Mouse (Mus musculus): ENCODE results near the gene Faf1.

The Faf1 gene

DNA sequence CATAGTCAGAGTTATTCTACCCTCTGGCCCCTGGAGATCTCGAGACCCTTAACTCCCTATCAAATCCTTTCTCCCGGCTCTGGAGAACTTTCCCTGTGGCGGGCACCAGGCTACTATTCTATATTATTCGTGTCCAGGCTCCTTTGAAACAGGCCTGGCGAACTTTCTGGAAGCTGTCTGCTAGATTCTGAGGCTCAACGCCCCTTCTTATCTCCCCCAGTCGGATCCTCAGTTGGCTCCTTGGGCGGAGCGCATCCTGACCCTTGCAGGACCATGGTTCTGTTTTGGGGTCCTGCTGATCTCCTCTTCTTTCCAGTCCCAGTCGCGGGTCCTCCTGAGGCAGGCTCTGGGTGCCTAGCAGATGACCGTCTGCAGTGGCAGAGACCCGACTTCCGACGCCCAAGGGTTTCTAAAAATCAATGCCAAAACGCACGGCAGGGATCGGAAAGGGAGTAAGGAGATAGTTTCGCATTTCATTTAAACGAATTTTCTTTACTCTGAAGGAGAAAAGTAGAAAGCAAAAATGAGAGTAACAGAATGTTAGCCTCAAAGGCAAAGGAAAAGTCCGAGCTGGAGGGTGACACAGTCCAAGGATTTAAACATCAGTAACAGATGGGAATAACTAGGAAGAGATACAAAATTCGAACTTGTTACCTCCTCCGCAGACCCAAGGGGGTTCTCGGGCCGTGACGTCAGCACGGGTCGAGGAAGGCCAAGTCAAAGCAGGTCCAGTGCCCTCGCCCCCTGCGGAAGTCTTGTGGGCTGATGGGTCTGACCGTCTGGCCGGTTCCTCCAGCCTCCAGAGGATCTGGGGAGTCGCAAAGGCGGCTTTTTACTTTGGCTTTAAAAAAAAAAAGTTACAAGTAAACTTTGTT, 300.1 kb downstream of the Faf1 start:
- in situ Hi-C loops (cut with MboI, MseI) = no loop called here

DNA sequence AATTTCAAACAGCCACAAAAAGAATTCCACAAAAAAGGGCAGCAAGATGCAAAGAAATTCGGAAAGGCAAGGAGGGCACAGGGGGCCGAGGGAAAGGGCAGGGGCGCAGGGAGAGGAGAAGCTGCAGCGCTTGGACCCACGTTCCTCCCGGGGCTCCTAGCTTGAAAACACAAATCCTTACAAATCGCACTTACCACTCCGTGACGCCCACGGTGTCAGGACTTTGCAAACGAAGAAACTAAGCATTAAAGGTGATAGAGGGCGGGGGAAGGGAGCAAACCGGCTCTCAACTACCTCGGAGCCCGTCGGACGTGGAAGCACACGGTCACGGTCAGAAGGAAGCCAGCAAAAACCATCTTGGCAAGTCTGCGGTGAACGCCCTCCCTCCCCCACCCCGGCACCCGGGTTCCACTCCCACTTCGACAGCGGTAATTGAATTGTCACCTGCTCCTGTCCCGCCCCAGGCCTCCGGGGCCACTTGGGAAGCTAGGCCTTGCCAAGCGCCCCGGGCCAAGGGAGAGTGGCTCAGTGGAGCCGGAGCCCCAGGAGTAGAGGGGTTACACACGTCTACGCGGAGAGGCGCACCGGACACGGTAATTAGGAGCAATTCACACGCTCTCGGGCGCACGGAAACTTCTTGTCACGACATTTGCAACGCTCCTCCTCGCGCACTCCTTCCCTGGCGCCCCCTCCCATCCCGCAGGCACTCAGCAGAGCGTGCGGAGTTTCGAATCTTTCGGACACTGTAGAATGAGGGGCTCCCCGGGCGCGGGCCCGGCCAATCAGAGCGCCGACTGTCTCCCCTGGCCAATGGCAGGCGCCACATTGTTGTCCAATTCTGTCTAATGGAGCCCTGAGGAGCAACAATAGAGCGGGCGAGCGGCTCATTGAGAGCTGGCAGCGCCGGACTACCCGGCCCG, 301.0 kb downstream of the Faf1 start, which contains the start of gene Dmrta2:
TSS of gene Dmrta2 (plus strand) at position 906 of the 920 bp plus-strand sequence.
- in situ Hi-C loops (cut with MboI, MseI) = no loop called here

DNA sequence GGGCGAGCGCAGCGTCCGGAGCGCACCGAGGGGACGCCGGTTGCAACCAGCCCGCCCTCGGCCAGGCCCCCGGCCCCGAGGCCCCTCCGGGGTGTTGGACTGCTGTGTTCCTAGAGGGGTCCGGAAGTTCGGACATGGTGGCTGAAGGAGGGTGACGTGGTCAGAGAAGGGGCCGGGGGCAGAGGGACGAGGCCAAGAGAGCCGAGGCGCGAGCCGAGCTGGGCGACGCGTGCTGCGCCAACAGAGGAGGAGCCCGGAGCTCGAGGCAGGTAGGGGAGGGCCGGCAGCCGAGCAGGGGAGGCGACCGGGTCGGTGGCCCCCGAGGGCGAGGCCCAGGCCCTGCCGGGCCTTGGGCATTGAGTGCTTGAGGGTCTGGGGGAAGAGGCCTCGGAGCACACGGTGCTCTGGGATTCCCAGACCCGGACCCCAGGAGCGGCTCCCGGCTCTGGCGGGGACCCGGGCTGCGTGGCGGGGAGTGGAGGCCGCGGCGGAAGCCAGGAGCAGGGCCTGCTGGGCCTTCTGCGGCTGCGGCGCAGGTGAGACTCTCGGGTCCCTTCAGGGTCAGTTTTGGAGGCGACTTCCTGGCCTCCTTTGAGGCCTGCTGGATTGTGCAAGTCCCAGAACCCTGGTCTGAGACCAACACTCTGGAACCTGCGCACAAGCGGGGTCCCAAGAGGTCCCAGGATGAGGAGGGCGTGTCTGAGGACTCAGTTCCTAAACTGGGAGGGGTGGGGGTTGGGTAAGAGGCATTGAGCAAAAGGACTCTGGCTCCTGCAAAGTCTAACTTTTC, 301.9 kb downstream of the Faf1 start:
- in situ Hi-C loops (cut with MboI, MseI) = no loop called here

DNA sequence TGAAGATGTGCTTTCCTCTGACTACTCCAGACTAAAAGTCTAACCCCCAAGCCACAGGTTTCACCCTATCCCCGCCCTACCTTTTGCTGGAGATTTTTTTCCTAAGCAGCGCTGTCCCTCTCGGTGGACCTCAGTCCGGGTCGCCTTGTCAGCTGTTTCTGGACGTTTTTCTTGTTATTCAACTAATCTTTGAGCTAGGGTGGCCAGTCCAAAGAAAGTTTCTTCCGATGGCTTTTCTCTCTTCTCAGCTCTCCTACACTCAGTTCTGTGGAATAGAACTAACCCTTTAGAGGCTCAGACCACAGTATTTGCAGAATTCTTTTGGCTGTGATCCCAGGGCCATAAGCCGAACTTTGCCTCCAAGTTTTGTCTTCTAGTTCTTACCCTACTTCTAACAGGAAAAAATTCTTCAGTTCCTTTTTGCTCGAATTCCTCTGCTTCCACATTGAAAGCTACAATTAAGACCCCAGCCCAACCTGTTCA, 302.5 kb downstream of the Faf1 start:
- in situ Hi-C loops (cut with MboI, MseI) = no loop called here

DNA sequence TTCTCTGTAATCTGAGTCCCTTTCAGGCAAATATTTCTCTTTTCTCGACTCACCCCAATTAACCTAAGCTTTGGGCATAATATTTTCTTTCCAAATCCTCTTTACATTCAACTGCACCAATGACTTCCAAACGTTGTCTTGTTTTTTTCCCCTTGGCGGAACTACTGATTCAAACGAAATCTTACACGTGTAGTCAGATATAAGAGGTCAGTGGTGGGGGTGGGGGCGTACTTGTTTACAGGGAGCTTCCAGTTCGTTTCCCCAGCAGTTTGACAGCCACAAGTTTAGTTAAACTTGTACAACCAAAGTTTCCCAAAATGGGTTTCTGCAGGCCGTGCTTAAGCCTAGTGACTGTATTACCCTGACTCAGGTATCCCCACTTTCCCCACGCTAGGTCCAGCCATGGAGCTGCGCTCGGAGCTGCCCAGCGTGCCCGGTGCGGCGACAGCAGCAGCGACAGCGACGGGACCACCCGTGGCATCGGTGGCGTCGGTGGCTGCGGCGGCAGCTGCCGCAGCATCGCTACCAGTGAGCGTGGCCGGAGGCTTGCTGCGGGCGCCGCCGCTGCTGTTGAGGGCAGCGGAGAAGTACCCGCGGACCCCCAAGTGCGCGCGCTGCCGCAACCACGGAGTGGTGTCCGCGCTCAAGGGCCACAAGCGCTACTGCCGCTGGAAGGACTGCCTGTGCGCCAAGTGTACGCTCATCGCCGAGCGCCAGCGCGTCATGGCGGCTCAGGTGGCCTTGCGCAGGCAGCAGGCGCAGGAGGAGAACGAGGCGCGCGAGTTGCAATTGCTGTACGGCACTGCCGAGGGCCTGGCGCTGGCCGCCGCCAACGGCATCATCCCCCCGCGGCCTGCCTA, 303.3 kb downstream of the Faf1 start:
- in situ Hi-C loops (cut with MboI, MseI) = no loop called here

DNA sequence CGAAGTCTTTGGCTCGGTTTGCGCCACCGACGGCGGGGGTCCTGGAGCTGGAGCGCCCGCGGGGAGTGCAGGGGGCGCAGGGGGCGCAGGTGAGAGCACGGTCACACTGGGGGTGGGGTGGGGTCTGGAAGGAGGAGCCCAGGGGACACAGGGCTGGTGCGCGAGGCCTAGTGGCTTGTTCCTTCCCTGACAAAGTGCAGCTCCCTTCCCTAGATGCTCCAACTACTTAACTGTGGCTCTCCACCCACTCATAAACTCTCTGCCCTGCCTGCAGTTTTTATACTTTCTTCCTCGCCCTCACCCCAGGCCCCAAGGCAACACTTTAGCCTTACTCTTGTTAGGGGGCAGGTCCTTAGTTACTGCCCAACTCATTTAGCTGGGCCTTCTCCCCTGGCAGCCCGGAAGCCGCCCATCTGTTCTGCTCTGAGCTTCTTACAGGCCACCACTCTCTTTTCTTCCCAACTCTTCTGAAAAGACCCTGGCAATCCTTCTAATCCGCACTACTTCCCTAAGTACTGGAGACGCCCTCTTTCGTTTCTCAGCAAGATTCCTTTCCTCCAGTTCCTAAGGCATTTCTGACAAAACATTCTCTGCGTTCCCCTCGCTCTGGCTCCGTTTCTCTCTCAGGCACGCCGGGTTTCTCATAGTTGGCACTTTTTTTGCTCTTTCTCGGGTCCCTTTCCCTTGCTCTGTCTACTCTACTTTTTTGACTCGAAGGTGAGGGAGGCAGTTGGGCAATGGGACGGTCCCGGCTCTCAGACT, 304.1 kb downstream of the Faf1 start:
- in situ Hi-C loops (cut with MboI, MseI) = no loop called here

DNA sequence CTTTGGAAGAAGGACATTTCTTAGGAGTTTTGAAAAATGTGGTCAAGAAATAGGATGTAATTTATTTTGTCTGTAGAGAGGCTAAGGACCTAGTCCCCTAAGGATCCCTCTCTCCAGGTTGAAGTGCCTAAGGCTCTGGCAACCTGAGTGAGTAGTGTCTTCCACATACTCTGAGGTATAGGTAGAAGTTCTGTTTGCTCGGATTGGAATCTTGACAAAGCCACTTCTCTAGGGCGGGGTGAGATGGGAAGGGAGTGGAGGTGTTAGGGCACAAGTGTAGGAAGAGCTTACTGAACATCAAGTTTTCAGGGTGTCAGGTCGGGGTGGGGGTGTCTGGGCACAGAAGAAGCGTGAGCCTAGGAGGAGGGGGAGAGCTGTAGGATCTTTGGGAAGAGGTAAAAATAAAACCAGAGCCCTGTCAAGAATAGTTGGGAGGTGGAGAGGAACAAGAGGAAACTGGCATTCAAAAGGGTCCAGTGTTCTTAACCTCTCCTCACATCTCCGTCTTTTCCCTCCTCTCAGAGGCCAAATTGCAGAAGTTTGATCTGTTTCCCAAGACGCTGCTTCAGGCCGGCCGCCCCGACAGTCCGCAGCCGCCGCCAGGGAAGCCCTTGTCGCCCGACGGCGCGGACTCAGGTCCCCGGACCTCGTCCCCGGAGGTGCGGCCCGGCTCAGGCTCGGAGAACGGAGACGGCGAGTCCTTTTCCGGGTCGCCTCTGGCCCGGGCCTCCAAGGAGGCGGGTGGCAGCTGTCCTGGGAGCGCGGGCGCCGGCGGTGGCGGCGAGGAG, 304.9 kb downstream of the Faf1 start:
- in situ Hi-C loops (cut with MboI, MseI) = no loop called here

DNA sequence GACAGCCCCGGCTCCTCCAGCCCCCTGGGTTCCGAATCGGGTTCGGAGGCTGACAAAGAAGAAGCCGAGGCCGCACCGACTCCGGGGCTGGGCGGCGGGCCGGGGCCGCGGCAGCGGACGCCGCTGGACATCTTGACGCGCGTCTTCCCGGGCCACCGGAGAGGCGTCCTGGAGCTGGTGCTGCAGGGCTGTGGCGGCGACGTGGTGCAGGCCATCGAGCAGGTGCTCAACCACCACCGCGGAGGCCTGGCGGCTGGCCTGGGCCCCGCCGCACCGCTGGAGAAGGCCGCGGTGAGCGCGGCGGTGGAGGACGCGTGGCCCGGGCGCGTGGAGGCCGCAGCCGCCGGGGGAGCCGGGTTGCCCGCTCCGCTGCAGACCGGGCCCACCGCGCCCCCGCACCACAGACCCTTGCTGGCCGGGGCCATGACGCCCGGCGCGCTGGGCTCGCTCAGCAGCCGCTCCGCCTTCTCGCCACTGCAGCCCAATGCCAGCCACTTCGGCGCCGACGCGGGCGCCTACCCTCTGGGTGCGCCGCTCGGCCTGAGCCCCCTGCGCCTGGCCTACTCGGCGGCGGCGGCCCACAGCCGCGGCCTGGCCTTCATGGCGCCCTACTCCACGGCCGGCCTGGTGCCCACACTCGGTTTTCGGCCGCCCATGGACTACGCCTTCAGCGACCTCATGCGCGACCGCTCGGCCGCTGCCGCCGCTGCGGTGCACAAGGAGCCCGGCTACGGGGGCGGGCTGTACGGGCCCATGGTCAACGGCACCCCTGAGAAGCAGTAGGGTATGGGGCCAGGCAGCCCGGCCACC, 305.7 kb downstream of the Faf1 start:
- in situ Hi-C loops (cut with MboI, MseI) = no loop called here

DNA sequence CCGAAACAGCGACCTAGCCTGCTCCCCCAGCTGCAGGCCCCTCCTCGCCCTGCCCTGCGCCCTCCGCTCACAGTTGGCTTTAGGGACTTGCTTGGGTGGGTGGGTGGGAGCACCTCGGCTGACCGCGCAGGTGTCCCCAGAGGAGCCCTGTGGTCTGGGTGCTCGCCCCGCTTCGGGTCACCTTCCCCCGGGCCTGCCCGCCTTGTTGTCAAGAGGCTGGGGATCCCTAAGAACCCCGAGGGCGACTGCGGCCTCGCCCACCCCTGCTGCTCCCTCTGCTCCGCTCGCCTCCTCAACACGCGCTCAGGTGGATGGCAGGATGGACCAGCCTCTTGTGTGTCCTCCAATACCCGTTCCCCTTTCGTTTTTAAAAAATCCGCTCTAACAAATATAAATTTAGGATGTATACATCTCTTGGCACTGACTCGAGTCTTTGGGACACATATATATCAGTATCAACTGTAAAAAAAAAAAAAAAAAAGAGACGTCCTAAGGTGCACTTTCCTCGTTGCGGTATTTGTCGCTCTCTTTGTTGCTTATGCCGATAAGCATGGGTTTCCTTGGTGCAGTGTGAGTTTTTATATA, 306.4 kb downstream of the Faf1 start:
- in situ Hi-C loops (cut with MboI, MseI) = no loop called here

DNA sequence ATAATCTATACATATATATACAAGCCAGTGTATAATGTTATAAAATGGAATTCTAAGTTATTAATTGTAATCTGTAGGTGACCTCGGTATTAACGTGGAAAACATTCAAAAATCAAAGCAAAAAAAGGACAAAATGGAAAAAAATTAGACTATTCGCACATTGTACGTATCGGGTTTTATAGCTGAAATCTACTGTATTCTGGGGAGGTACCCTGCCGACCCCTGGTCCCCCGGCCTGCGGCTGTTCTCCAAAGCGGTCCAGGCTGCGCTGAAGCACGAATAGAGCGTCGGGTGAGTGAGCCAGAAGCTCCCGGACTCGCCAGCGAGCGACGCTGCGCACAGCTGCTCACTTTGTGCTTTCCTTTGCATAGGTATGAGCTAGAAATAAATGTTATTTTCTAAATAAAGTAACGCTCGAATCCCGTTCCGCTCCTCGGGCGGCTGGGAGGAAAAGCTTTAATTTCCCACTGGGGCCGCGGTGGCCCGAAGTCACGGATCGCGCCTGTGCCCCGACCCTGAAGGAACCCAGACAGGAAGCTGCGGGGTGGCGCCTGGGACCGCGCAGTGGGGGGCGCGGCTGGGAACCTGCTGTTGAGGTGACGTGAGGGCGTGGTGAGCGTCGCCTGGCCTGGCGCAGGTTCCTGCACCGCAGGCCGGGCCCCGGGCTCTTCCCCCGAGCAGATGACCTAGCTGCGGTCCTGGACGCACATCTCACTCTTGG, 307.1 kb downstream of the Faf1 start:
- in situ Hi-C loops (cut with MboI, MseI) = no loop called here

DNA sequence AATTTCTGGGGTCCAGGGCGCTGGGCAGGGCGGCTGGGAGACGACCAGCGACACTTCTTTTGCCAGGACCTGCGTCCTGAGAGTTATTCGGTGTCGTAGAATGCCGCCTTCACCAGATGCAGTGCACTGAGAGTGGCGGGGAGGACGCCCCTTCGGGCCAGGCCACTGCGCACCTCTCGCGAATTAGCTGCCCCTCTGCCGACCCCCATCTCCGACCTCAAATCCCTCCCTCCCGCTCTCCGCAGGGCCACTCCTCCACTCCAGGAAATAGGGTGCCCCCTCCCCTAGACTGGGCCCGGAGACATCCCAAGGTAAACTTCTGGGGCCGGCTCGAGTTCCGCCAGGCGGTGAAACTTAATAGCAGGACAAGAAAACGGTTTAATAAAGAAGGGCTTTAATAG, 307.6 kb downstream of the Faf1 start:
- in situ Hi-C loops (cut with MboI, MseI) = no loop called here

DNA sequence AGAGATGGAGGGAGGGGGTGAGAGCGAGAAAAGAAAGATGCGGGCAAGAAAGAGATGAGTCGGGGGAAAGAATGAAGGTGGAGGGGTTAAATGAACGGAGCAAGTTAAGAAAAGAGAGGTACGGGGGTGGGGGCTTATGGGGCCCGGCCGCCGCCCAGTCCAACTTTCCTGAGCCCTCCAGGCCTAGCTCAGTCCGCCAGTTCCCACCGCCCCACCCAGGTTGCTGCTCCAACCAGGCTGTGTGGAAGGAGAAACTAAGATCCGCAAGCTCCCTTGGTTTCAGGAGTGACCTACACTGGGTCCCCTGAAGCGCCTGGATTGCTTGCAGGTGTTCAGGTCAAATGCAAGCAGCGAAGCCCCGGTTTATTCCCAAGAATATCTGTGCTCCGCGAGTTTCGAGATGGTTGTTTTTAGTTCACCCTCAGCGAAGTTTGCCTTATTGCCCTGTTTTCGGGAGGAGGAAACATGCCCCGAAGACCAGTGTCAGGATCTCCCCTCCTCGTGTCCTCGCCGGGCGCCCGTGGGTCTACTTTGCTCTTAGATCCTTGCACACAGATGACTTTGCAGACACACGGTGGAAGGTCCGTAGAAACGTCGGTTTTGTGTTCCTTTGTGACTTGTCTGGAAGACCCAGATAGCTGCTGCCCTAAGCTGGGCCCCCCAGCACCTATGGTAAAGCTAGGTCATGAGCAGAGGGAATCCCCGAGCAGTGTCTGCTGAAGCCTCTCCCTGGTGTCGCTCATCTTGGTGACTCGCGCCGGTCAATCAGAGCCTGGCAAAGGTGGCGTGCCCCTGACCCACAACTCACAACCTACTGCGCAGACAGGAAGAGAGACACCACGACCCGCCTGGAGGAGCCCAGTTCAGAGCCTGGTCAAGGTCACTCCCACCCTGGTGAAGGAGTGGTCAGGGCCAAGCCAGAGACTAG, 308.4 kb downstream of the Faf1 start:
- in situ Hi-C loops (cut with MboI, MseI) = no loop called here

DNA sequence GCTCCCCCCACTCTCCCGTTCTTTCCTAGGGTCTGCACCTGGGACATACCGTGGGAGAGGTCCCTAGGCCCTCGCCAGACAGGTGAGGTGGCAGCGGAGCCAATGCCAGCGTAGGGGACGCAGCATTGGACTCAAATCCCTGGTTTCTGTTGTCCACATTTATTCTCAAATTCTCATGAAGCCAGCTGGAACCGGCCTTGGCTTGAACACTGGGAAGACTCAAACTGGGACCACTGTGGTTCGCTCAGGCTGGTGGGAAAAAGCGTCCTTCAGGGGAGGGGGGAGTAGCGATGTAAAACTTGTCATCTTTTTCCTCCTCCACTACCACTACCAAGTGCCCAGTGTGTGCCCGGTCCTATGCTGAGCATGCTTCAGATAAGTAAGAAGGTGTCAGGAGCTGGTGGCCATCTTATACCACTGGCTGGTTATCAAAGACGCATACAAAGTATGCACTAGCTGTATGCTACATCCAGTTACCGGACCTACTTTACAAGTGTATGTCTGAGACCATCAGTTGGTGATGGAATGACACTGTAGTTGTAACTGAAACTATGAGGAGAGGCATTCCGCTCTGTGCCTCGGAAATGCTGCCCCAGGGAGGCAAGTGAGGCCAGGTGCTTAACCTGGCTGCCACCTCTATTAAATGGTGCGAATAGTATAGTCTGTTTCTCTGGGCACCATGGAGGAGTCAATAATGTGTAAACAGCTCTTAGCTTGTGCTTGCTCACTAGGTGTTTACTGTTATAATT, 309.2 kb downstream of the Faf1 start:
- in situ Hi-C loops (cut with MboI, MseI) = no loop called here

DNA sequence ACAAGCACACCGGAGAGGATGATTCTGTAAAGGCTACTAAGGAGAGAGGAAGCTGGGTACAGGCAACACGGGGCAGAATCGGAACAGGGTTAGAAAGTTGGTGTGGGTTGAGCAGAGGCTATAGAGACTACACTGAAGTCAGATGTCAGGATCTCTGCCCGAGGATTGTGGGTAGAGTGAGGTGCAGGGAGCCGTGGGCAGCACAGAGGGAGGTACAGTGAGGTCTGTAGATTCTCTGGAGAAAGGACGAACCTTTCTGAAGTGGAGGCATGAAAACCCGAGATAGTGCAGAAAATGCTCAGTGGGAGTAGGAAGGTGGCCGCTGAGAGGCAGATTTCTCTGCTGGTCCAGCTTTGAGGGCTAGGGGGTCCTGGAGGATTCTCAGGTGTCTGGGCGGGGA, 309.9 kb downstream of the Faf1 start:
- in situ Hi-C loops (cut with MboI, MseI) = no loop called here

DNA sequence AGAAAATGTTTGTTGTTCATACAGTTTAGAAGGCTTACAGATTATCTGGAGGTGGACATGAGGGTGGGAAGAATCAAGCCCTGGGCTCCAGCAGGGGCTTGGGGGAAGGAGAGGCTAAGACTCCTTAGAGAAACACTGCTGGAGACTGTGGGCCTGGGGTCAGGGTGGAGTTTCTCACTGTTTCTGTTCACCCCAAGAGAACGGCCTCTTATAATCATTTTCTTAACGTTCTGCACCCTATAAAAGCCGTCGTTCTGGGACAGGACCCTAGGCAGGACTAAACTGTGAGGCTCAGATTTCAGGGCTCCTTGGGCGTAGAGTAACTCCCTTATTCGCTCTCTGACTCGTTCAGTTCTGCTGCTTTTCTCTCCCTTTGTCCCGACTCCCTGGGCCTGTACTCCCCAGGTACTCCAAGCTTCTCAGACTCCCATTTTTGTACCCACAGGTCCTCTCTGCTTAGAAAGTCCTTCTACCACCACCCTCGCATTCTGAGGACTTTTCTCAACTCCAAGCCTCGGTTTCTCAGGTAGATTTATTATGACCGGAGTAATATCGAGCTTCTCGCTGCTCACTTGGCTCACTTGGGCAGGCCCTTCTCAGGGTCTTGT, 310.5 kb downstream of the Faf1 start:
- in situ Hi-C loops (cut with MboI, MseI) = no loop called here
